Mouse (Mus musculus) heart, embryonic 12.5 days (tissue): ENCODE results near the gene Zcchc2. TPM values are rescaled to one million over a fixed set of nuclear protein-coding genes. Genes with fewer than 3 reads are reported as not detected.

Source experiments
- ATAC-seq: fragments of 200-750 bp; cut with Nextera tagmentation; 2 replicates; pipeline ENCODE4 v1.8.0; 2017; ENCODE audit warnings: moderate TSS enrichment, moderate library complexity; ENCODE audit not compliant: insufficient number of reproducible peaks, low FRiP score
- H3K27ac ChIP-seq: fragments of 300-500 bp; sonication (generic); 2 replicates; pipeline ENCODE4 v1.5.1; 2016; ENCODE audit warnings: mild to moderate bottlenecking, moderate library complexity; ENCODE audit not compliant: poor library complexity, severe bottlenecking
- H3K27me3 ChIP-seq: fragments of 300-500 bp; sonication (generic); replicated peaks from 2 replicates; pipeline ENCODE4 v1.6.1; 2016; ENCODE audit warnings: mild to moderate bottlenecking, moderate library complexity
- H3K36me3 ChIP-seq: fragments of 300-500 bp; sonication (generic); 2 replicates; pipeline ENCODE4 v1.6.1; 2016; ENCODE audit warnings: mild to moderate bottlenecking, moderate library complexity
- H3K4me1 ChIP-seq: fragments of 300-500 bp; sonication (generic); replicated peaks from 2 replicates; pipeline ENCODE4 v1.6.1; 2016; ENCODE audit warnings: mild to moderate bottlenecking
- H3K4me2 ChIP-seq: fragments of 300-500 bp; sonication (generic); 2 replicates; pipeline ENCODE4 v1.6.1; 2016; ENCODE audit warnings: mild to moderate bottlenecking, moderate library complexity
- H3K4me3 ChIP-seq: fragments of 300-500 bp; sonication (generic); 2 replicates; pipeline ENCODE4 v1.5.1; 2016; ENCODE audit warnings: mild to moderate bottlenecking
- H3K9ac ChIP-seq: fragments of 300-500 bp; sonication (generic); 2 replicates; pipeline ENCODE4 v1.6.1; 2016; ENCODE audit warnings: mild to moderate bottlenecking, moderate library complexity
- H3K9me3 ChIP-seq: fragments of 300-500 bp; sonication (generic); replicated peaks from 2 replicates; pipeline ENCODE4 v1.6.1; 2016; ENCODE audit warnings: mild to moderate bottlenecking, moderate library complexity
- WGBS: fragments of 180-500 bp; shearing (Covaris S2); methylation state at CpG from one replicate; pipeline ENCODE4 v1.1.7; 2016; 5-methylcytosine and 5-hydroxymethylcytosine counted together
- polyA plus RNA-seq: library from polyadenylated mRNA; unstranded; fragments of >200 nt; fragmentation: Nextera tagmentation; extraction: Ambion mirVana; gene quantifications from 2 replicates; pipeline ENCODE4 v1.2.1, GENCODE M21; 2016

The Zcchc2 gene
- polyA plus RNA-seq, 1 experiment from 2014 or later, result 2.0 TPM

- Histone ChIP-seq H3K4me1 (peaks cover 6% of the 10 kb centered on the region; the same call in 1 of the 2 replicates), H3K4me3 (no peak overlapping the region), H3K9ac (no peak overlapping the region), H3K9me3 (no peaks in the 10 kb centered on the region), H3K36me3 (no peaks in the 10 kb centered on the region), H3K27ac (no peak overlapping the region), H3K4me2 (no peak overlapping the region), H3K27me3 (0 out of 2 replicates have a peak, but pooled peaks cover 5% of the 10 kb centered on the region)
- WGBS, result 84% methylated on average over 5 of the region's 5 CpGs
- ATAC-seq, result no peak
Measured at GRCm38 (mm10) chr1:106074656-106075055, 84.5 kb downstream of the Zcchc2 start.

- H3K36me3 ChIP-seq, result no peaks in the 10 kb centered on the region
- no peak overlapping the region for H3K4me2 ChIP-seq
- no peak overlapping the region for H3K27ac ChIP-seq
- H3K27me3 ChIP-seq, result no peaks in the 10 kb centered on the region
- H3K4me1 ChIP-seq, result peaks cover 5% of the 10 kb centered on the region; the same call in 1 of the 2 replicates
- WGBS, result 59% methylated on average over 3 of the region's 3 CpGs
- H3K9me3 ChIP-seq, result no peaks in the 10 kb centered on the region
- H3K9ac ChIP-seq, result no peak overlapping the region
- H3K4me3 ChIP-seq, result no peak overlapping the region
- ATAC-seq, result no peak
Measured at GRCm38 (mm10) chr1:106076641-106077040, 86.4 kb downstream of the Zcchc2 start.

GRCm38 (mm10) chr1:106077166-106077565, 87.0 kb downstream of the Zcchc2 start:
- no peak overlapping the region for H3K4me3 ChIP-seq
- H3K36me3 ChIP-seq, result no peaks in the 10 kb centered on the region
- no peaks in the 10 kb centered on the region for H3K9me3 ChIP-seq
- H3K27ac ChIP-seq, result no peak overlapping the region
- no peaks in the 10 kb centered on the region for H3K27me3 ChIP-seq
- no peak overlapping the region for H3K4me2 ChIP-seq
- no peaks in the 10 kb centered on the region for H3K4me1 ChIP-seq
- no peak for ATAC-seq
- 68% methylated on average over 3 of the region's 3 CpGs for WGBS
- no peak overlapping the region for H3K9ac ChIP-seq

Other genes with a start within 250 kb of the Zcchc2 start
- gene Tnfrsf11a, start 209.7 kb upstream of the Zcchc2 start, polyA plus RNA-seq, result 0.06 and 0.24 TPM in 2 replicates
- 4.4 and 4.8 TPM in 2 replicates for gene Phlpp1, start 181.3 kb downstream of the Zcchc2 start, polyA plus RNA-seq